Mouse (Mus musculus) c-Kit-positive CD71-positive TER-119-positive erythroid progenitor cells, embryonic 14.5 days (primary cell): Measurements from ENCODE around the gene Slc5a3.

ENCODE experiments used
- DNase-seq: peaks from one replicate; pipeline ENCODE4 v3.0.0-alpha.2; 2013; ENCODE audit warnings: low spot score

Gene Slc5a3

GRCm38 (mm10) chr16:92120899-92121531 is 62.9 kb downstream of the Slc5a3 start:
- no peak for DNase-seq

GRCm38 (mm10) chr16:92127226-92127625 is 69.1 kb downstream of the Slc5a3 start:
- DNase-seq, result no peak

GRCm38 (mm10) chr16:92127666-92128065 is 69.5 kb downstream of the Slc5a3 start:
- DNase-seq, result no peak

- no peak for DNase-seq
These were observed 71.7 kb downstream of the Slc5a3 start for GRCm38 (mm10) chr16:92129843-92130242.

GRCm38 (mm10) chr16:92132511-92132910 is 74.4 kb downstream of the Slc5a3 start:
- DNase-seq, result no peak

- no peak for DNase-seq
These were observed 76.1 kb downstream of the Slc5a3 start for GRCm38 (mm10) chr16:92134148-92134764.

- no peak for DNase-seq
These were observed 78.2 kb downstream of the Slc5a3 start for GRCm38 (mm10) chr16:92136275-92136674.
